Mouse (Mus musculus) MEL (cell line): Measurements from ENCODE around the gene Acadm.

Experiments
- CHD1 ChIP-seq: IDR thresholded peaks from 2 replicates; pipeline ENCODE4 v1.6.1; 2012; ENCODE audit warnings: low read depth, mild to moderate bottlenecking, inconsistent platforms, low read length, improper control_type of control experiment
- CTCF ChIP-seq, 3 experiments: IDR thresholded peaks in 2 of 3; conservative IDR thresholded peaks in 1 of 3; 2 replicates each; pipeline ENCODE4 v1.5.1; 2011 to 2012; ENCODE audit warnings: low read length in 3 of 3, low read depth in 2 of 3, mild to moderate bottlenecking in 2 of 3, improper control_type of control experiment in 1 of 3, inconsistent platforms in 1 of 3, mixed read lengths in 1 of 3, moderate library complexity in 1 of 3; ENCODE audit not compliant: control insufficient read depth in 1 of 3, insufficient read depth in 1 of 3, poor library complexity in 1 of 3, severe bottlenecking in 1 of 3
- E2F4 ChIP-seq: IDR thresholded peaks from 2 replicates; pipeline ENCODE4 v1.6.1; 2011; ENCODE audit warnings: low read depth, low read length, improper control_type of control experiment, borderline replicate concordance
- EP300 ChIP-seq, 2 experiments: IDR thresholded peaks; 2 replicates each; pipeline ENCODE4 v1.6.1; 2011; ENCODE audit warnings: improper control_type of control experiment in 2 of 2, low read length in 2 of 2, low read depth in 1 of 2, mild to moderate bottlenecking in 1 of 2
- ETS1 ChIP-seq: IDR thresholded peaks from 2 replicates; pipeline ENCODE4 v1.6.1; 2012; ENCODE audit warnings: low read depth, mild to moderate bottlenecking, inconsistent platforms, low read length, improper control_type of control experiment, moderate library complexity
- GABPA ChIP-seq: IDR thresholded peaks from 2 replicates; pipeline ENCODE4 v1.6.1; 2012; ENCODE audit warnings: low read depth, mild to moderate bottlenecking, inconsistent platforms, low read length, improper control_type of control experiment, moderate library complexity
- JUND ChIP-seq: IDR thresholded peaks from 2 replicates; pipeline ENCODE4 v1.6.1; 2011; ENCODE audit warnings: low read depth, mild to moderate bottlenecking, improper control_type of control experiment, low read length
- MAZ ChIP-seq: IDR thresholded peaks from 2 replicates; pipeline ENCODE4 v1.6.1; 2012; ENCODE audit warnings: low read depth, mild to moderate bottlenecking, inconsistent platforms, low read length, improper control_type of control experiment
- POLR2A ChIP-seq, 2 experiments: IDR thresholded peaks; 2 replicates each; pipeline ENCODE4 v1.6.1; 2011 to 2012; ENCODE audit warnings: low read length in 2 of 2, mild to moderate bottlenecking in 2 of 2, control low read depth in 1 of 2, improper control_type of control experiment in 1 of 2, low read depth in 1 of 2, moderate library complexity in 1 of 2; ENCODE audit not compliant: control insufficient read depth in 1 of 2, insufficient read depth in 1 of 2, poor library complexity in 1 of 2
- SIN3A ChIP-seq: IDR thresholded peaks from 2 replicates; pipeline ENCODE4 v1.6.1; 2012; ENCODE audit warnings: low read length, improper control_type of control experiment, inconsistent platforms
- TCF12 ChIP-seq: IDR thresholded peaks from 2 replicates; pipeline ENCODE4 v1.6.1; 2014; ENCODE audit warnings: low read depth, mild to moderate bottlenecking, inconsistent platforms, low read length, improper control_type of control experiment, moderate library complexity
- USF1 ChIP-seq: IDR thresholded peaks from 2 replicates; pipeline ENCODE4 v1.6.1; 2014; ENCODE audit warnings: low read depth, mild to moderate bottlenecking, inconsistent platforms, low read length, improper control_type of control experiment, moderate library complexity
- ZC3H11A ChIP-seq: IDR thresholded peaks from 2 replicates; pipeline ENCODE4 v1.6.1; 2012; ENCODE audit warnings: low read depth, mild to moderate bottlenecking, inconsistent platforms, low read length, improper control_type of control experiment

DNA sequence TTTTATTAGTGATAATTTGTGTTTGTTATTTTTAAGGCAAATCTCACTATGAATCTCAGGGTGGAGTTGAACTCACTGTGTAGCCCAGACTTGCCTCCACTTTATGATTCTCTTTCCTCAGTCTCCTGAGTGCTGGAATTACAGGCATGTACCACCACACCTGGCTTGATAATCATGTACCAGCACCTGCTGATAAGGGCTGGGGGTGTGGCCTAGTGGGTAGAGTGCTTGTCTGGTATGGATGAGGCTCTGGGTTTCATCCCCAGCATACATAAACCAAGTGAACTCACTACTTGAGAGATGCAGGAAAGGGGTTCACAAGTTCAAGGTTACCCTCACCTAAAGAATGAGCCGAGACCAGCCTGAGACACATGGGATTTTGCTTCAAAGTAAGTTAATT lies 42.5 kb downstream of the Acadm start:
- TF ChIP-seq JUND = no peak
- no peak for TF ChIP-seq USF1
- no peak for TF ChIP-seq SIN3A
- no peak for TF ChIP-seq GABPA
- no peak for TF ChIP-seq CHD1
- no peak for TF ChIP-seq TCF12
- TF ChIP-seq POLR2A (IDR thresholded peaks at IDR 0.05; ENCODE audit: control insufficient read depth in 1 of 2, insufficient read depth in 1 of 2, low read depth in 1 of 2, low read length in 2 of 2, poor library complexity in 1 of 2) = no peak
- TF ChIP-seq ETS1 = no peak
- TF ChIP-seq CTCF (IDR thresholded peaks at IDR 0.05 in 2 of 3, conservative IDR thresholded peaks at IDR 0.05 in 1 of 3; ENCODE audit: control insufficient read depth in 1 of 3, insufficient read depth in 1 of 3, low read depth in 2 of 3, low read length in 3 of 3, poor library complexity in 1 of 3, severe bottlenecking in 1 of 3) = no peak
- no peak for TF ChIP-seq EP300 (IDR thresholded peaks at IDR 0.05; ENCODE audit: low read depth in 1 of 2, low read length in 2 of 2)
- no peak for TF ChIP-seq E2F4
- TF ChIP-seq ZC3H11A = no peak
- TF ChIP-seq MAZ = no peak
